Mouse (Mus musculus): ENCODE measurements at regions not wholly inside any gene's neighbourhood (a gene's known extent, or its start where the extent isn't known, plus 50 kb on each side); places are given as distances from the start of the nearest gene placed in this dataset.
"Not testable (repeated sequence)": the region's sequence is repeated elsewhere in the genome, so short reads cannot be mapped to it uniquely, and the experiment has no call there.

DNA sequence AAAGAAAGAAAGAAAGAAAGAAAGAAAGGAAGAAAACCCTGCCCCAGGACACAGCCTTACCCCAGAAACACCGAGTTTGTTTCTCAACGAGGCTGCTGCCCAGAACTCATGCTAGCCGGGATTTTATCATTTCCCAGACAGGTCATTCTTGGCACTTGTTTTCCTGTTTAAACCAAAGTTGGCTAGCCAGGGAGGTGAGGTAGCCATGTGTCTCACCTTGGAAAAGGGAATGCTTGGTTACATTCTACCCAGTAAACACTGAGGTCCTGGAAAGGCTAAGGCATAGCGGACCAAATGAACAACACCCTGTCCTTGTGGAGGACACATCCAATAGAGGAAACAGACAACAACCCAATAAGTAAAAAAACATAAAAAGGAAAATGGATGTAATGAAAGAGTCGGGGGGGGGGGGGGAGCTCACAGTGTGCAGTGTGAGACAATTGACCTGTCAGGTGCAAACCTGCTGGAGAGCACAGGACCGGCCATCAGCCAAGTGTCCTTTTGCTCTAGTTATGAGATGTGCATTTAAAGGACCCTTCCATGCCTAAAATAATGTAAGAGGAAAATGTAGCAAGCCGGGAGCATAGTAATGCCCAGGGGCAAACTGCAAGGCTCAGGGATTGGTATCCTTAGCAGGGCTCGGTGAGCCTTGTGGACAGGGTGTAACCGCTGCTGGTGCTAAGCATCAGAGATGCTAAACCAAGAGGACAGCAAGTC is 78.2 kb upstream of the Fzd7 start:
- DNase-seq (ENCODE audit: low spot score in 2 of 2), result no peak

DNA sequence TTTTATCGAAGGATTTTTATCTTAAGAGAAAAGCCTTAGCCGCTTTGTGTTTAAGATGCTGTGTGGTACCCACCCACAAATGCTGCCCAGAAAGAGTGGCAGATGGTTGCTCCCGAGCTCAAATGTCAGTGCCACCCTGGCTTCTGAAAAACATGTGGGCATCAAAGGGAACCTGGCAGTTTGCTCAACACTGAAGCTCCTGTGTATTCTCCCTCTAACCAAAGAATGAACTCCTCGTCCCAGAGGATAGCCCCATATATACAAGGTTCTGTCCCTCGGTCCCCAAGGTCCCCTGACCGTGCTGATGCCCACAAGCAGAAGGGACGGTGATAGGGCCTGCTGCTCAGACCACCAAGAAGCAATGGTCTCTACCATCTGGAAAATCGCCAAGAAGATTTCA is 76.9 kb upstream of the Fzd7 start:
- DNase-seq (ENCODE audit: low spot score in 2 of 2), result no peak

DNA sequence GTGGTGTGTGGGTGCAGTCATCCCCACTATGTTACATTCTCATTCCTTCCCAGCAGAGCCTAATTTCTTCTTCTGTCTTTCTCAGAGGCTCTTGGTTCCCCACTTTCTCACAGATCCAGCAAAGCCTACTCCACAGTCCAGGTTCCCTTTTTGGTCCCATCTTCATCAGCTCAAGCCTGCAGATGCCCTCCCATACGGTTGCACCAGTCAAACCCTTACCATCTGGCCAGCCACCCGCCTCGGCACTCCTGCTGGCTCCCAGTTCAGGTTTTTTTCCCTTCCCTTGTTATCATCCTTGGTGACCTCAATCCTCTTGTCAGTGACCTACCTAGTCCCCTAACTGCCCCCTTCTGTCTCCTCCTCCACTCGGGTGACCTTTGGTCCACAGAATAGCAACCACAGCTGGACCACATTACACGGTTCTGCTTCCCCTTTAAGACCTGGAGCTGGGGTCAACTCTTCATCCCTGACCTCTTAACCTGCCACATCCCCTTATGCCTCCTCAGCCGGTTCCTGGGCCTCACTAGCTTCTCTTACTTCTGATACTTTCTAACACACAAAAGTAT is 75.4 kb upstream of the Fzd7 start:
- DNase-seq (ENCODE audit: low spot score in 2 of 2), result no peak

DNA sequence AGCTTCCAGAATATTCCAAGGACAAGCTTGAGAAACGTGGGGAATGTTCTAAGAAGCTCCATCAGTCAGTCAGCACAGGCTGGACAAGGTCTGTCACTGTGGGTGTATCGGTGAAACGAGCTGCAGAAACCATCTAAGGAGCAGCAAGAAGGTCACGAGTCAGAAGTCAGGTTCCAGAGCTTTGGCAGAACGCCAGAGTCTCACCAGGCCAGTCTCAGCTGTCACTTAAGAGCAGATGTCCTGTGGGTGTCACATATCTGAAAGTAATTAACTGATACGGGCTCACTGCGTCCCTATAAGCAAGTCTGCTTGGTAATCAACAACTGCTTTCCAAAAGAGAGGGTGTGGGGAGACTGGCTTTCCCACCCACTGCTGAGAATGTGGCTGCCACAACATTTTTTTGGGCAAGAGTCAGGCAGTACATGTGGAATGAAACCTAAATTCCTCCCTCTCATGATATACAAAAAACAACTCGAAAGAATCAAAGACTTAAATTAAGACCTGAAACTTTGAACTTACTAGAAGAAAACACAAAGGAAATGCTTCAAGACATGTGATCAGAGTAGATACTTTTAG is 72.6 kb upstream of the Fzd7 start:
- DNase-seq (ENCODE audit: low spot score in 2 of 2), result no peak

DNA sequence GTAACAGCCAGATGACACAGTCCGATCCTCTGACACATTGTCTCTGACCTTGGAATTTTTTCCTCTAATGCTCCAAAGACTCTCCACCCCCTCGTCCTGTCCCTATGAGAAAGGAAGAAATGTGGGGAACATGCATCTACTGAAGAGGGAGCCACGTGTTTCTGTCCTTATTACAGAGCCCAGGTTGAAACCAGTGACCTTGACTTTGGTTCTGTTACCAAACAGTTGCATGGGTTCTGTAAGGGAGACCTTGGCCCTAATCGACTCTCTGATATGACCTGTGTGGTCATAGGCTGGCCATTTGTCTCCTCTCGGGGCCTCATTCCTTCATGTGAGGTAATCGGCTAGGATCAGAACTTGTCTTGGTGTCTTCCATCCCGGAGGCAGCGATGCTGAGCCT is 69.0 kb upstream of the Fzd7 start:
- no peak for DNase-seq (ENCODE audit: low spot score in 2 of 2)

DNA sequence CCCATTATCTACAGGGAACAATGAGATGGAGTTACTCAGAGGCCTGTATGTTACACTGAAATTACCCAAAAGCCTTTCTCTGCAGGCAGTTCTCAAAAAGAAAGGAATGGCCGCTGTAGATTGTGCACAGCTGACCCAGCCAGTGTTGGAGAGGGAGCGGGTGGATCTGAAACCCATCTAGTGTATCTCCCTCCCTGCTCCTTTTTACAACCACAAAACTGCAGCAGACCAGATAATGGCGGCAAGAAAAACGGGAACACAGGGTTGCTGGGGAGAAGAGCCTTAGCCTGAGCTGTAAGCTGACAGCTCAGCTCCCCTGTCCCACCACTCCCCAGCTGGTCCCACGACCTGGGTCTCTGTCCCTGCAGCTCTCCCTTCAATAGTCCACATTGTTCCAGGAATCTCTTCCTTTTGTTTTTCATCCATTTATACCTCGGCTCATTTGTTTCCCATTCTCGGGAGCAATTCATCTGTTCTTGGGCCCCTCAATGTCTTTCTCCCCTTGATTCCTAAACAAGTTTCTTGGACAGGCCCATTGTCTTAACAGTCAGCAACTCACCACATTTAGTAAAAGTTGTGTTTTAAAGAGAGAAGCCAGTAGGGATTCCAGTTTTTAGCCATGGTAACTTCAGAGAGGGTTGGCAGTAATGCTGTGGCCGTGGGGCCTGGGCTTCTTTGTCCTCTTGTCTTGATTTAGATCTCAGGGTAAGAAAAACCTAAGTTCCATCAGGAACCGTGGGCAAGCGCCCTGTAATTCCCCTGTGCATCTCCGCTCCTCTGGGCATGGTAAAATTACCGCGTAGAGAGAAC is 67.6 kb upstream of the Fzd7 start:
- no peak for DNase-seq (ENCODE audit: low spot score in 2 of 2)

DNA sequence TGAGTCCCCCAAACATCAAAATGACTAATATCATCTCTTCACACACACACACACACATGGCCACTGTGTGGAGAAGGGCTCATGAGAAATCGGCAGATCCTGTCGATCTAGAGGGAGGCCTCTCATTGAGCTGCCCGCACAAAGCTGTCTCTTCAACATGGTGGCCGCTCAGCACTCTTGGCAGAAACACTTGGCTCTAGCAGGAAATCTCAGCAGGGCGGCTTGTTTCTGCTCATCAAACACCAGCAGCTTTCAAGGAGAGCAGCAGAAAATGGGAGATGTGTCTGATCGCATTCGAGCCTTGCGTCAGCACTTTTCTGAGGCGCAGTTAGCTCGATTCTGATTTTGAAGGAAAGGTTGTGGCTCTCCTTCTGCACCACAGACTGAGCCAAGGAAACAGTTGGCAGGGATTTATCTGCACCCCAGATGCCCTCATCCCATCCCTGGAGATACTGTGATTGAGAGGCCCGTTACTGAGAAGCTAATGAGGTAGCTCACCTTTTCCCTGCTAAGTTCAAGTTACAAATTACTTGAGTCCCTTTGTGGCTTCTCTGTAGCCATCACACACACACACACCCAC is 66.4 kb upstream of the Fzd7 start:
- peak; percentile 55 to 58 for DNase-seq (ENCODE audit: low spot score in 2 of 2)

DNA sequence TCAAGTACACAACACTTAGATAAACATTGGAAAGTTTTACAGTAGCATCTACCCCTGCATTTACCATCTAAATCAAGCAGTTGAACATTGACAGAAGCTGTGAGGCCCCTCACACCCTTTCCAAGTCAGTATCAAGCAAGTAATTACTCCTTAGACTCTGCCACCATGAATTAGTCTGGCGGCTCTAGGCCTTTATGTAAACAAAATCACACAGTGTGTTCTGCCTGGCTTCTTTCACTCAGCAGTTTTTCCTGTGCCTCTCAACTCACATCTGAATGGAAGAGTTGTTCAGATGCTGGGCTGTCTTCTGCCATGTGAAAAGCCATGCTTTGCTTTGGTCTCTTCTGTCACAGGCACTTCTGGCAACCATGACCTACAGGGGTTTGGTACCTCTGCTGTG is 64.9 kb upstream of the Fzd7 start:
- no peak for DNase-seq (ENCODE audit: low spot score in 2 of 2)

DNA sequence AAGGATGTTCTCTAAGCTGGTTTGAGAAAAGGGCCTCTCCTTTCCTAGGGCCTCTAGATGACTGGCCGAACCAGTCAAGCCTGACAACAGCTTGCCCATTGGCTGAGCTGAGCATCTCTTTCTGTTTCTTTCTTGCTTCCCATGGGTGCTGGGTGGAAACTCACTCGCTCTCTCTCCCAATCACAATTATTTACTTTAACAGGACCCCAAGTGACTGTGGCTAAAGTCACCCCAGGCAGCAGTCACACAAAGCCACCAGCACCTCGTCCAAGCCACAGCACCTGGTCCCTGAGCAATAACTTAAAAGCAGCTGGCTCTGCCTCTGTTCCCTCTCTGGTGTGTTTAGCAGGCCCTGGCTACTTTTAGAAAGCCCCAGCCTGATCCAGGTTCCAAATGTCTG is 64.3 kb upstream of the Fzd7 start:
- DNase-seq (ENCODE audit: low spot score in 2 of 2), result no peak

DNA sequence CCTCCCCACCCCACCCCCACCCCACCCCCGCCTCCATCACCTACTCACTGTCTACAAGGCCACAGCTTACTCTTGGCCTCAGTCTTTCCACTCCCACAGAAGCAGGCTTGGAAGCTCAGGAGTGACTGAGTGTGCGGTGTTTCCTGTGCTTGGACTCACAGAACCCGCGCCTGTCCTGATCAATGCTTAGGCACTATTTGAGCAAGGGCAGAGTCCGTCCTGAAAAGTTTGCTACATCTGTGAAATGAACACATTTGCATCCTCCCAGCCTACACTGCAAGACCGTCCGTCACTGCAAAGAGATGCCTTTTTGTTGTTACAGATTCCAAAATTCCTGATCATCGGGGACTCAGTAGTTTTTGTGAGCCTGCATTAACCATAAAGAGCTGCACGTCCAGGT is 63.5 kb upstream of the Fzd7 start:
- no peak for DNase-seq (ENCODE audit: low spot score in 2 of 2)

DNA sequence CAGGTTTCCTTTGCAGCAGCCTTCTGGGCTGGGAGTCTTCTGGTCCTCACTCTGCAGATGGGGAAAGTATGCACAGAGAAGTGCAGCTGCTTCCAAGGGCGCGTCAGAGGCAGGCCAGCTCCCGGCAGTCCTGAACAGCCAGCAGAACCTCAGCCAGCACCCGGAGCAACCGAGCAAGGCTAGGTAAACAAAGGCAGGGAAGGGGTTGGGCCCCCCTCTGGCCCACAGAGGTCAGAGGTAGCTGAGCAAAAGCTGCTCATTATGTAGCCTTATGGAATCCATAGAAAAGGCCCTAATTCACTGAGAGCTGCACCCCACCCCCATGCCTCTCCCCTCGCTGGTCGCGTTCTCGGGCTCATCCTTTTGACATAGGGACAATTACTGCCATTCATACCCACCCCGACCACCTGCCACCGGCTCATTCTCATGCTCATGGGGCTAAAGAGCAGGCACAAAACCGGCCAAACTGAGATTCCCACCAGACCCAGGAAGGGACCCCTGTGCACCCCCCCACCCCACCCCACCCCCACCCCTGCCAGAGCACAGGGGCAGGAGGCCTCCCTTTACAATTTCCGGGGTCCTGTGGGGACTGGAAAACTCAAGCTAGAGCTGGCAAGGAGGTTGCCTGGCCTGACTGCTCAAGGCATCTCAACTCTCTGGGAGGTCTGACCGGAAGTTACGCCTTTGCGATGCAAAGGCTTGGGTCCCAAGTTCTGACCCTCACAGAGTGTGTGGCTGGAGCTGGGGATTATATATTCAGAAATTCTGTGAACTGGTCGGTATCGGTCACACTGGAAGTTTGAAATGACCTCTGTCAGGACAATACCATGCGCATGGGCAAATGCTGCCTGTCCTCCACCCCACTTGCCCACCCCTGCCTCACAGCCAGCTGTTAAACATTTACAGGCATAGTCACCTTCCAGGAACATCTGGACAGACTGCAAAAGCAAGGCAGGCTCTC is 59.0 kb upstream of the Fzd7 start:
- DNase-seq (ENCODE audit: low spot score in 2 of 2), result peak; percentile 30 to 35

DNA sequence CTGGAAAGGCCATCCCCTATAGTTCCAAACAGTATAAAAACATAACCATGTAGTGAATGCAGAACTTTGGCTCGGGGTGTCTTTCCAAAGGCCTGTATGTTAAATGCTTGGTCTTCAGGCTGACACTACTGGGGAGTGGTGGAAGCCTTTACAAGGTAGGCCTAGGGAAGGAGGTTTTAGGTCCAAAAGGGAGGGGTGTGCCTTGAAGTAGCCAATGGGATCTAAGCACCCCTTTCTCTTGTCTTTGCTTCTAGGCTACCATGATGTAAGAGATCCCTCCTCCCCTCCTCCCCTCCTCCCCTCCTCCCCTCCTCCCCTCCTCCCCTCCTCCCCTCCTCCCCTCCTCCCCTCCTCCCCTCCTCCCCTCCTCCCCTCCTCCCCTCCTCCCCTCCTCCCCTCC is 56.5 kb upstream of the Fzd7 start:
- DNase-seq (ENCODE audit: low spot score in 2 of 2), result not testable (repeated sequence)

DNA sequence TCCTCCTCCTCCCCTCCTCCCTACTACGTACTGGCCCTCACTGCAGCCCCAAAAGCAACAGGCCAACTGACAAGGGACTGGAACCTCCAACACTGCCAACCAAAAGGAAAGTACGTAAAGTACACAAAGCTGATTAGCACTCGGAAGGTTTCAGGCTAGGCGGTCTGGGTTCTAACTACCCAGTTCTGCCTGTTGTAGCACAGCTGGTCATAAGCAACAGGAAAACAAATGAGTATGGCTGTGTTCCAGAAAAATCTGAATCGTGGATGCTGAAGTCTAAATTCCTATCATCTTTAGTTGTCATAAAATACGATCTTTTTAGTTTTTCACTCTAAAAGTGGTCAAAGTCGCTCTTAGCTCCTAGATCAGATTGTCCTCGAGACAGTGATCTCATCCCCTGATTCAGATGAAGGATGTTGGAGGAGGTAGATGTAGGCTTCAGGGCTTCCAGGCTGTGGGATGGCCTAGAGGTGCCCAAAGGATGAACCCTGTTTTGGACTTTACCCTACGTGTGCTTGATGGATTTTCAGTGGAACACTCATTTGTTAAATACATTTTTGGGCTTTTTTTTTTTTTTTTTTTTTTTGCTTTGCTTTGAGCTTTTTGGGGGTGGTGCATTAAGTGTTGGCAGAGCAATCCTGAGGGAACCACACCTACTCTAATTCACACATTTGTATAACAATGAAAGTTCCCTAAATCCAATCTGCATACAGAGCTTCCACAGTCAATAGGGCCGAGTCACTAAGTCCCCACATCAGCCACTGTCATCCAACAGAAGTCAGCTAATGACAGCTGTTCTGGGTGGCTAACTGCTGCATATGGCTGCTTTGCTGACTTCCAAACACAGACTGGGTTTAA is 55.6 kb upstream of the Fzd7 start:
- DNase-seq (ENCODE audit: low spot score in 2 of 2), result no peak

DNA sequence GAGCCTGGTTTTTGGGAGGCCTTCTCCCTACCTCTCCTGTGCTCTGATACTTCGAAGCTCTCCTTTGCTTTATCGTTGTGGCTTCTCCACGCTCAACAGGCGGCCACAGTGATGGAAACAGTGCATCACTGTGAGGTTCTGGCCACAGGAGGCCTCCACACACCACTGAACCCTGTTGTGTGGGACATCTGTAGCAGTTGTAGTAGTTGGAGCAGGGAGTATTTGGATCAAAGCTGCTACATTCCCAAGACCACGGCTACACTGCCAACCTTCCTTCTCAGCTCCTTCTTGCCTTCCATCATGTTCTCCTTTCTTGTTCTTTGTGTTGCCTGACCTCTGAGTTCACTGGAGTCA is 55.0 kb upstream of the Fzd7 start:
- no peak for DNase-seq (ENCODE audit: low spot score in 2 of 2)

DNA sequence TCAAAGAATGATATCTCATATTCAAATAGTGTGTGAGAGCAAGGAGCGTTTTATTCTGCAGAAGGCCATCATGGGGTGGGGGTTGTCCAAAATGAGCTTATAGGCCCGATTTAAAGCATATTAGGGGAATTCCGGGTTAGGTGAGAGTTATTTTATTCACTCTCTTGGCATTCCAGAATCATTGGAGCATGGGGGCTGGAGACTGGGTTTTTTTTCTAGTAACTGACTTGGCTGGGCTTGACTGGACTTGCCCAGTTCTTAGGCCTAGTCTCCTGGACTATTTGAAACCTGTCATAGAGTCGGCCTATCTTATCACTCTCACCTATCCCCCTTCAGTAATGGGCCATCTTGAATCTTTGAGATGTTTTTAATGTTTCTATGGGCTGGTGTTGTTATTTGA is 52.9 kb upstream of the Fzd7 start:
- DNase-seq (ENCODE audit: low spot score in 2 of 2), result no peak

DNA sequence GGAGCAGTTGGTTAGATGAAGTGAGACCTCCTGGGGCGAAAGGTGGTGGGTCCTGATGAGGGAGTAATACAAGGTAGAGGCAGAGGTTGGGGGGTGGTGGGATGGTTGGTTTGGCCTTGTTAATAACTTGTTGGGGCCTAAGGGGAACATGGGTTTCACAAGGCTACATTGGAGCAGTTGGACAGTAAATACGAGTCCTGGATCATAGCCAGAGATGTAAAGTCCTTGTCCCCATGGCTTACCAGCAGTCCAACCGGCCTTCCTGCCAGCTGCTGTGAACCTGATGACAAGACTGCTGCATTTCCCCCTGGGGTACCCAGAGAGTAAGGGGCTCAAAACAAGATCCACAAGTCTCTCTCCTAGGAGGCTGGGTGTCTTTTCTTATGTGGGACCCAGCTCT is 52.0 kb upstream of the Fzd7 start:
- DNase-seq (ENCODE audit: low spot score in 2 of 2), result no peak

DNA sequence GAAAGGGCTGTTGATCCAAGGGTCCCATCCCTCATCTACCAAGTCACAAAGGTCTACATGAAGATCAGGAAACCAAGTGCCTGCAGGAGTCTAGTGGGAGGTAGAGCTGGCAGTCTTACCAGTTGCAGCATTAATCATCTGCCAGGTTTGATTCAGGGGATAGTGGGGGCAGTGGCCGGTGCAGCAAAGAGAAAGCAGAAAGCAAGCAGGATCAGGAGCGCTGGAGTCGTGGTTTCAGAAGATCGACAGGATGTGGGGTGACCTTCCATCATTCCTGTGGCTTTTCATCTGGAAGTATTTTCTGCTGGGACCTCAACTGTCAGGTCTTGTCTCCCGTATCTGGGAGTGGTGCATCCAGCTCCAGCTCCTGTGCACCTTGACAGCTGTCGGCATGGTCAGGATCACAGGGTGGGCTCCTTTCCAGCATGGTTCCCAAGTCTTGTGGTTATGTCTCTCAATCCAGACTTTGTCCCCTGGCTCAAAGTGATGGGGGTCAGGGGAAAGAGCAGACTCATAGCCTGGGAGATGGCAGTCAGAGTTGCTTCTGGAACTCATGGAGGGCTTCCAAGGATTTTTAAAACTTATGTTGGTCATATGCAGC is 51.2 kb upstream of the Fzd7 start:
- no peak for DNase-seq (ENCODE audit: low spot score in 2 of 2)
